Mouse (Mus musculus): Measurements from ENCODE around the gene Nin.

Nin gene

DNA sequence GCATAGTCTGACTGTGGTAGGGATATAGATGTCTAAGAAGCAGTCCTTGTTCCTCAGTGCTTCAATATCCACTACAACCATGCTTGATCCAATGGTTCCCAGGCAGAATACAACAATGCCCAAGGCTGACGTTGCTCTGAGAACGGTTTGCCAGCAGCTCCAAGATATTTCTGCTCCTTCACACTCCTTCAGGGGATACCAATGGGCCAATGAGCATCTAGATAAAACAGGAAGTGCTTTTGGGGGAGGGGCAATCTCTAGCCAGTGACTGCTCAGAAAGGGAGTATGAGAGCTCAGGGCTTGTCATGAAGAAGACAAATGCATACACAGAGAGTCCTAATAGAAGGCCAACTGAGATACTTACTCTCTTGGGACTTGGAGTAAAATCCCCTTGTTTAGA, 6.0 kb upstream of the Nin start:
- DNase-seq (ENCODE audit: extremely low read depth, low read depth, low spot score), result no peak

DNA sequence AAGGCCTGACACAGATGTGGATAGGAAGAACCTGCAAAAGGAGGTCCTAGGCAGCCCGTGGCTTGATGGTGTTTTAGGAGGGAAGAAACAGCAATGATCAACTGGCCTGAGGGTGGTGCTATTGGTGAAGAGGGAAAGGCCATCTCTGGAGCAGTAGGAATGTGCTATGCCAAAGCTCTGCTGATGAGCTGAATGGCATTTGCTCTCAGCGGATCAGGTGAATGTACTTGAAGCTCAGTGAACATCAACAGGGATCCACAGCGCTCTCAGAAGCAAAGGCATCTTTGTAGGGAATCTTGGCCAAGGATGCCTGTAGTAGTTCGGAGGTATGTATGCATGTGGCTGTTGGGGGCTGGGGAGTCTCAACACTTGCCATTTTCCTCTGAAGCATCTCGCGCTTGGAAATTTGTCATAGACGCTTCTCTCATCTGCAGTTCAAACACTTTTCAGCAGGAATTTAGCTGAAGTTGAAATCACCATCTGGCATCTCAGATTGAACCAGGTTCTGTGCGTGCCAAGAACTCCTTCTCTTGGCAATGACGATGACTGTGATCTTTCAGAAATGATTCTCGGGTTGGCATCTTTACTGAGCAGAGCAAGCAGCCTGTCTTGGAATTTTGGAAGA, 5.3 kb upstream of the Nin start:
- DNase-seq (ENCODE audit: extremely low read depth, low read depth, low spot score), result no peak

DNA sequence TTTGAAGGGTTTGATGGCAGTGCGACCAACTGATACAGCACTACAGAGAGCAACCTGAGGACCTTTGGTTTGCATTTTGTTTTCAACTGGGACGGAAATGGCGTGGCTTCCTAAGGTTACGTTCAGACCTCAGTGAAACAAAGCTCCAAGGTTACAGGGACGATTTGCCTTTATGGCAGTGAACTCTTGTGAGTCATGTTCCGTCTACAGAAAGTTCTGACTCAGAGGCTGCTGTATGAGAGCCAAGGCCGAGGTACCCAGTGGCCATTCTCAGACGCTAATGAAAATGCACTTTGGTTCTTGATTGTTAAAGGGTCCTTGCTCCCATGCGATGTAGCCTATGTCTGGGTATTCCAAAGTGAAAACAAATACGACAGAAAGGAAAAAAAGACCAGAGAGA, 3.6 kb upstream of the Nin start:
- DNase-seq (ENCODE audit: extremely low read depth, low read depth, low spot score), result no peak

DNA sequence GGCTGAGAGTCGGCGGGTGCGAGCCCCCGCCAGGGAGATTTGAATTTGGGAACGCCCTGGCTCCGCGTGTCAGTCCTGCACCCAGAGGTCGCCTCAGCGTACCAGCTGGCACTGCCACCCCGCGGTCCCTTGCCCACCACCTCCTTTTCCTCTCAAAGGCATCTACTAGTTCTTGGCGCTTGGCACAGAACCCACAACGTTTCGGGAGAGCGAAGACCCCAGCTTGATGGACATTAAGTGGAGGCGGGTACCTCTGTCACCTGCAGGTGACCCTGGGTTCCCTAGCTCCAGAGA, 1.5 kb downstream of the Nin start:
- no peak for DNase-seq (ENCODE audit: extremely low read depth, low read depth, low spot score)

DNA sequence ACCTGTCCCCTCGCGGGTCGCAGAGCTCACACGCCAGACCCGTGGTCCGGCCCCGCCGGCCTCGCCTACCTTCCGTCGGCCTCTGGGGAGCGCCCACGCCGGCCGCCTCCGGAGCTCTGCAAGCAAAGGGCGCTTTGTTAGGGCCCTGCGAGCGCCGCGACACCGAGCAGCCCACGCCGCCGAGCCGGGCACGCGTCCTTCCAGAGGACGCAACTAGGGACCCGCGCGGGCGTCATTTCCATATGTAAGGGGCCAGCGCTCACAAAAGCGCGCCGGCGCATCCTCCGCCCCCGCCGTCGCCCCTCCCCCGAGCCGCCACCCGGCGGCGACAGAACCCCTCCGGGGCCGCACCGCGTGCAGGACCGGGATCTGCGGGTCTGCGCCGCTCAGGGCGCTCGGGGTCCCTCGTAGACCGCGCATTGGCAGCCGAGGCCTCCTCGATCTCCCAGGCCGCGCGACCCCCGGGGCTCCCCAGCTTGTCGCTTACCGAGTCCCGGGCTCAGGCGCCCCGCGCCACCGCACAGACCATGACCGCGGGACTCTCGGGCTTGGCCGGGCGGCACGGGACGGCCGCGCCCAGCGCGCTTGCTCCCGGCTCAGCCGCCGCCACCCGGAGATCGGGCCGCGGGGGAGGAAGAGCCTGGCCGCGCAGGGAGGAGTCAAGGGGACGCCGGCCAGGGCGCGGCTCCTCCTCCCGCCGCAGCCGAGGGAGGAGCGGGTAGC, 2.0 kb downstream of the Nin start:
- no peak for DNase-seq (ENCODE audit: extremely low read depth, low read depth, low spot score)

DNA sequence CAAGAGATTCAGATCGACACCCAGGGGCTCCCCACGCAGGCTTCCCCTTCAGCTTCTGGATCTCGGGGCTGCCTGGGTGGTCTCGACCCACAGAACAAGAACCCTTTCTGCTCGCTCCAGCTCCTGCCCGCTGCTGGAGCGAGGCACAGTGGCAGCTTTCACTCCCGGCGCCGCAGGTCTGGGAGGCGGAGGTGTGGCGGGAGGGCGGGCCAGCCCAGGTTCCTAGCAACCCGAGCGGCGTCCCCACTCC, 2.5 kb downstream of the Nin start:
- DNase-seq (ENCODE audit: extremely low read depth, low read depth, low spot score), result no peak

DNA sequence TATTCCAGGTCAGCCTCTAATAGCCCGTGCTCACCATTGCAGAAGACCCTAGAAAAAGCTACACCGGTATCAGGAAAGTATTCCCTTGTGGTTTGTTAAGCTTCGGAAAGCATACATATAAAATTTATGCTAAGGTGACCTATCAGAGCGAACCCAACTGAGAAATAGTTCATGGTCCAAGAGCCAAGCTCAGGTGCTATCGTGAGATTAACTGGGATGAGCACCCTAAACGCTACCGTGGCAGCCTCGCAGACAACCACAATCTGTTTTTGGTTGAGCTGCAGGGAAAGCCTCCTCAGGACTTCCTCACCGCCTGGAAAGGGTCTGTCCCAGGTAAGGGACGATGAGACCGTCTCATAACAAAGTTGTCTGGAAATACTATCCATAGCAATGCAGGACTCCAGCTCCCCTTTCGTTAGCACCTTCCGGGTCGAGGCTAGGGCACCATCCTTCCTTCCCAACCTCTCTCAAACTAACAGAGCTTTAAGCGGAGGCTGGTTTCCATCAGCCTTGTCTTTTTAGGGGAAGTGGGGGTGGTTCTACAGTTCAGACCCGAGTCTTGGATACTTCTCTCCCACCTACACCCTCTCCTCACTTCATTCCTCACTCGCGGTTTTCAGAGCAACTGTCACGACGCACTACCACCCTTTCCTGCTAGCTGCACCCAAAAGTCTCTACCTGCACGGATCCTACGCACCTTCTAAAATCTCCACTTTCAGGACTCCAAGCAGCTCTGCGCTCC, 3.0 kb downstream of the Nin start:
- DNase-seq (ENCODE audit: extremely low read depth, low read depth, low spot score), result no peak

DNA sequence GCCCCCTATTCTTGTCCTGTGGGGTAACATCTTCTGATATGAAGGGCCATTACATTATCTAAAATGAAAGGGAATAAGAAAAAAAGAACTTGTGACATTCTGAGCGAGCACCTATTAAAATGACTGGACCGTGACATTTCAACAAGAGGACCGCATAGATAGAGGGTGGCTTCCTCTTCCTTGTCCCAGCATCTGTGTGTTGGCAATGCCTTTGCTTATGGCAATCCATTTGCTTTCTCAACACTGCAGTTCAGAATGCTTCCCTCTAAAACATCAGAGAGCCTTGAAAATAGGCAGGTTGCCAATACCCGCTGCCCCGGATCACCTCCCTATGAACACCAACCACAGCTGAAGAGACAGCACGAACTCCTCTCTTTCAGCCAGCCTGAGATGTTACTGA, 3.6 kb downstream of the Nin start:
- DNase-seq (ENCODE audit: extremely low read depth, low read depth, low spot score), result no peak

DNA sequence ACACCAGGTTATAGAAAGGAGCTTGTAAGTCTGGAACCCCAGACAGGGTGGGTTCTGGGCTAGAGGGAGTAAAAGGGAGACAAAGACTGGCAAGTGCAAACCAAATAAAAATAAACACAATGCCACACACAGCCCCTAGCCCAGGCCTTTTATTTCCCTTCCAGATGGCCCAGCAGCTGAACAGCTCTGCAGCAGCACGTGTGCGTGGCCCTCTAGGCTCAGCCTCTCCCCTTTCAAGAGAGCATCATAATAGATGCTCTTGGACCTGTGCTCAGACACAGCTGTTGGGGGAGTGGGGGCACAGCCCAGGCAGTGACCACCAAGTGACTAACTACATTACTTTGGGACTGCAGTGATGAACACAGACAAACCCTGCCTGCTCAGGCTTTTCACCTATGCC, 5.4 kb downstream of the Nin start:
- no peak for DNase-seq (ENCODE audit: extremely low read depth, low read depth, low spot score)

DNA sequence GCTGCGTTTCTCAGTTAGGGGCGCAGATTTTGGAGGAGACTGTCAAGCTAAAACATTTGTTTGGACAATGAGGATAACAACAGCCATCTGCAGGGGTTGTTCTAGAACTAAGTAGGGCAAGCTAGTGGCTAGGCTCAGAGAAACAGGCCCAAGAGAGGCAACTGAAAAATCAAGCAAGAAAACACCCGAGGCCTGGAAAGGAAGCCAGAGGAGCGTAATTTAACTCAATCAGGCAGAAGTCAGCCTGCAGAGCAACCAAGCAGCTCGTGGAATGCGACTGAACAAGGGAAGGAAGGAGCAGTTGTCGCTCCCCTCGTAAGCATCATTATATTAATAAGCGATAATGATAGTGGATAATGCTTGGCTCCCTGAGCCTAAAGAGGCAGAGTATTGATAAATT, 7.0 kb downstream of the Nin start:
- DNase-seq (ENCODE audit: extremely low read depth, low read depth, low spot score), result no peak

DNA sequence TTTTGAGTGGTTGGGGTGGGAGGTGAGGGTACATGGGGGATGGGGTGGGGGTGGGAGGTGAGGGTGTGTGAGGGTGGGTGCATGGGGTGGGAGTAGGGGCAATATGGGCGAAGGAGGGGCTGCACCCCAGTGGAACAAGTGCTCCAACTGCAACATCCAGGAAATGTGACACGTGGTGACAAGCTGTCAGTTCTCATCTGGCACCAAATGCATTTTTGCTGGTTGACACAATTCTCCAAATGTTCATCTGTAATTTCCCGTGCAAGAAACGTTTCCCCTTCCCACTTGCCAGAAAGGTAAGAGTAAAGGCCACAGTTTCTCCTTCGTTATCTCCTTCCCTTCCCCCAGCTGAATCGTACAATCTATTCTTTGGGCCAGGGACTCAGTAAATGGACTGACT, 7.6 kb downstream of the Nin start:
- DNase-seq (ENCODE audit: extremely low read depth, low read depth, low spot score), result no peak

DNA sequence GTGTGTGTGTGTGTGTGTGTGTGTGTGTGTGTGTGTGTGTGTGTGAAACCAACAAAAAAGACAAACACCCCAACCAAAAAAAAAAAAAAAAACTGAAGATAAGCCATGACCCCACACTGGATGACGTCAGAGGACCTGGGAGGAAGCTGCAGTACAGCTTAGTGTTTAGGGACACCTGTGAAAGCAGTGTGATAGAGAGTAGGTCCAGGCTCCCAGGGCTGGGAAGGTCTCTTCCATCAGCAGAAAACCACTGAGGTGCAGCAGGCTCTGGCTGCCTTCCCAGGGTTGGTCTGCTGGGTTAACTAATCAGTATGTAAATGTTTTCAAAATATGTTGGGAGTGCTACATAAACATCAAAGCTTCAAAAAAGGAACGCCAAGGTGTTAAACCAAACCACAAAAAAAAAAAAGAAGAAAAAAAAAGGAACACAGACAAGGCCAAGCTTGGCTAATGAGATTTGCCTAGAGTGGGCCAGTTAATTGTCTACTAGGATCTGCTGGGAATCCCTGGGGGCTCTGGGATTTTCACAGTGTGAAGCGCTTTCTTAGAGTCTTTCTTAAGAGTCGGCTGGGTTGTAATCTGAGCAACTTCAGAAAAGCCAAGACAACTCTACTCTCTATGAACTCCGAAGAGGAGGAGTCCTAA, 8.6 kb downstream of the Nin start:
- DNase-seq (ENCODE audit: extremely low read depth, low read depth, low spot score), result no peak

DNA sequence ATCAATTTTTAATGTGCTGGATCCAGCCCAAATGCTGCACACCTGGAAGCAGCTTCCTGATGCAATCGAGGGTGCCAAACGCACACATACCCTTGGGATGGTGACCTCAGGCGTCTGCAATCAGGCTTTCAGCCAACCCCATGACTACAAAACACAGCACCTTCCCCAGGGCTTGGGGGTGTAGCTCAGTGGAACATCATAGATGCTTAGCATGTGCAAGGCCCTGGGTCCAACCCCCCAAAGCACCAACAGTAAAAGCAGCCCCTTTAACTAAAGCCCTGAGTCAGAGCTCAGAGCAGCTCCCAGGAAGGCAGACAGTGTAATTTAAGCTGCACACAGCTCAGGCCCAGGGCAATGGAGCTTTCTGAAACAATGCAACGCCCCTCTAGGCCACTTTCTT, 9.3 kb downstream of the Nin start:
- DNase-seq (ENCODE audit: extremely low read depth, low read depth, low spot score), result no peak

DNA sequence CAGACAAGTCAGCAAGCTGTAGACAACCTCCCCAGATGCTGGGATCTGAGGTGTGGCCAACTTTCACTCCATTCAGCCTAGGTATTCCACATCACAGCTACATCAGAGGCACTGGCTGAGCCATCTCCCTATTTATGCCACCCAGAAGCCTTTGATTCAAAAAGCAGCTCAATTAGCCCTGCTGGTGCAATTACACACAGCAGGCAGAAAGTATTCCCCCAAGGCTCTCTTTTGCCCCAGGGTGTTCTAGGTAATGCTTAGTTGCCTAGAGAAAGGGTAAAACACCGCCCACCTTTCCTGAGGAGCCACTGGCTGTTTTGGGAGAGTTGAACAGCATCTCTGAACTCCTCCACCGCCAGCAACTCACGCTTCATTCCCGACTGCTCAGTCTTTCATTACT, 10.3 kb downstream of the Nin start:
- no peak for DNase-seq (ENCODE audit: extremely low read depth, low read depth, low spot score)

DNA sequence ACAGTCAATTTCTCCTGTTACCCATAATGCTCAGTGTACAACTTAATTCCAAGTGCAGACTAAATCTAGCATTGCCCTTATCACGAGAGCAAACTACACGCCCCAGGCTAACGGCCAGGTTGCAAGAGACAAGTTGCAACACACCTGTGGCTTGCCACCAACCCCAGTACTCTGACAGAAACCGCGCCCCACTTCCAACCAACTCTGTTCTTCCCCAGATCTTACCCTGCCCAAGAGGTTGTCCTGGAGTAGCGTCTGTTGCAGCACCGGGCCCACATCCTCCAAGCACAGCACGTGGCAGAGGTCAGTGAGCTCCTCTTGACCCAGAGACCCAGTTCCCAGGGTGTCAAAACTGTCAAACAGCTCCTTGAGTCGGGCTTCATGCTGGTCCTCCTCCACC, 11.1 kb downstream of the Nin start:
- DNase-seq (ENCODE audit: extremely low read depth, low read depth, low spot score), result no peak

DNA sequence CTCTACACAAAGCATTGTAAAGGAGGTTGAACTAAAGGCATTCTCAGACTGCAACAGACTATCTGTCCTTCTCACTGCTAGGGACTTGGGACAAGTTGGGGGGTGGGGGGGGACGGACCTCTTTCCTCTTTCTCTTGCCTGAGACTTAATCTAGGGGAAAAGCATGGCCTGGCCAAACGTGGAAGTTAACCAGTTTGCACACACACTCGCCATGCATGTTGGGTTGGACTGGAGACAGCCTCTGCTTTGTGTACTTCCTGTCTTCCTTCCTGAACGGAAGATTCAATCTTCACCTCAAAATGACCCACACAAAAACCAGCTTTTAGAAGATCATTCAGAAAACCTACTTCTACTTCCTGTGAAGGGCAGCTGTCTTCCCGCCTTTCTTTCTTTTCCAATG, 11.7 kb downstream of the Nin start:
- DNase-seq (ENCODE audit: extremely low read depth, low read depth, low spot score), result no peak

DNA sequence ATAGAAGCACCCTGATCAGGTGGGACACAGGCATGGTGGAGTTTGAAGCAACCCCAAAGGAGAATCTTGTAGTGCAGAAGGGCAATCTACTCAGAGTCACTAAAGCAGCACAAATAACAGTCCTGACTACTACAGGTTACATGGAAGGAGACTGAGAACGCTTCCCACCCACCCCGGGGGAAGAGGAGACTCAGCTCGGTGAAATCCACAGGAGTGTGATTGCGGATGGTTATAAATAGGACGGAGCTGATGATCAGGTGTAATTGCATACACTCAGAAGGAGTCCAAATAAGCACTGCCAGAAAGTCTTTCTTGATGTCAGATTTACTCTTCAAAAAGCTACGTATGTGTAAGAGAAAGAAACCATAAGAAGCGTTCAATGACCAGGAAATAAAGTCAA, 15.6 kb downstream of the Nin start:
- DNase-seq (ENCODE audit: extremely low read depth, low read depth, low spot score), result no peak

DNA sequence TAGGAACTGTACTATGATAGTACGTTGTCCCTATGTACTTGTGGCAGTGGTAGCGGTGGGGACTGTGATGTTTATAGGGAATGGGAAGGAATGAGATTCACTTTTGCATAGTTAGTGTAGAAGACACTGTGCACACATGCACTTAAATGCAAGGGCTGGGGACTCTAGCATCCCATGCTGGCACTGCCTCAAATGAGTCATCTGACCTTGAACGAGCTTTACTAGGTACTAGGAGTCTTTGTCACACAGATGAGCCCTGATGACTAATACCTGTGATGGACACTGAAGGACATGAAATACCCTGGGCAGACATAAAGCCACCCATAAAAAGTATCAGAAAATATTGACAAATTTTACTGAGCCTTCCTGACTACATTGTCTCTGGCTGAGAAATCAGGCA, 16.2 kb downstream of the Nin start:
- no peak for DNase-seq (ENCODE audit: extremely low read depth, low read depth, low spot score)

DNA sequence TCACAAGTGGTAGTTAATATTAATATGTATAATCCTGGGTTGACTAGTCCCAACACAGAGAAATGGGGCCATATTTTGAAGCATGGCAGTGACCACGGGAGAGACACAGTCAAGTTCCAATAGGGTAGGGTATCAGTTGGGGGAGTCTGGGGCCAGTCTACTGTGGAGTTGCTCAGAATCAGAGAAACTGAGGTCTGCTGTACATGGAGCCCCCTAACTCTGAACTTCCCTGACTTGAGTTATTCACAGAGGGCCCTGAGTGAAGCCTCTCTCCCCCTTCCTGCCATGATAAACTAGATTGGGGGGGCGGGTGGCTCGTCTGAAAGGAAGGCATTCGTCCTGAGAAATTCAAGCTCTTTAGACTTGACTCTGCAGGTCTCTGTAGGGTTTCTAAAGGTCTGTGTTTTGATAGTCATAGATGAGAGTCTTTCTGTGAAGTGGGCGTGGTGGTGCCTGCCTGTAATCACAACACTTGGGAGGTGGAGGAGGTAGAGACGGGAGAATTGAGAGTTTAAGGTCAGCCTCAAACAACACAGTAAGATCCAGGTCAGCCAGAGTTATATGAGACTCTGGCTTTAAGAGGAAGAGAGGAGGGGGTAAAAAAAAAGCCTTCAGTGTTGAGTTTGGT, 20.1 kb downstream of the Nin start:
- no peak for DNase-seq (ENCODE audit: extremely low read depth, low read depth, low spot score)

DNA sequence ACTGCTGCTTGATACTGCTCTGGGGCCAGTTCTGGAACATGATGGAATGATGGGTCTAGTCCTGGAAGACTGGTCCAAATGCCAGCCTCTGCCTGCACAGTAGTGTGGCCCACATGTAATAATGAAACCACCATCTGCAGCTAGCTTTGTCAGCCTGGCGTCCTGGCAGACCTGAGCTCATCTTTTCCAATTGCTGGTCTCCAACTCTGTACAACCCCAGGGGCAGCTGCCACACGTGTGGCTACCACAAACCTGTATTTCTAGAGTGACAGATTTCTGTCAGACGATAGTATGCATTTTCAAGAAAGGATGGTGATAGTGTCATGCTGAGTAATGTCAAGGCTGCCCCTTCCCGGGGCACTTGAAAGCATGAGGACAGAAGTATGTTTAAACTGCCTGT, 25.2 kb downstream of the Nin start:
- no peak for DNase-seq (ENCODE audit: extremely low read depth, low read depth, low spot score)

DNA sequence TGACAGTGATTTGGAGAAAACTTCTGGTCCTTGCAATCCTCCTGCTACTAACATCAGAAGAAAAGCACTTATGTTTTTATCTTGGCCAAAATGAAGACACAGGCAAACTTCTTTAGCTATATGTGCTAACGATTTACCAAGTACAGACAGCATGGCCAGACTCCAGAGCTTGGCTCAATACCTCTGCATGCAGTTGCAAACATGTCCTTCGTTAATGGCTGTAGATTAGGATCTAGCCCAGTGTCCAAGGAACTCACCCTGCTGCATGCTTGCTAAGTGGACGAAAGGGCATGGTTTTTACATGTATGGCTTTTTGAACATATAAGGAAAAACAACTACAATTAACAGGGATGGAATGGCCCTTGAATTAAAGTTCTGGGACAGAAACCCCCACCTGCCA, 28.2 kb downstream of the Nin start:
- DNase-seq (ENCODE audit: extremely low read depth, low read depth, low spot score), result peak; percentile 81

DNA sequence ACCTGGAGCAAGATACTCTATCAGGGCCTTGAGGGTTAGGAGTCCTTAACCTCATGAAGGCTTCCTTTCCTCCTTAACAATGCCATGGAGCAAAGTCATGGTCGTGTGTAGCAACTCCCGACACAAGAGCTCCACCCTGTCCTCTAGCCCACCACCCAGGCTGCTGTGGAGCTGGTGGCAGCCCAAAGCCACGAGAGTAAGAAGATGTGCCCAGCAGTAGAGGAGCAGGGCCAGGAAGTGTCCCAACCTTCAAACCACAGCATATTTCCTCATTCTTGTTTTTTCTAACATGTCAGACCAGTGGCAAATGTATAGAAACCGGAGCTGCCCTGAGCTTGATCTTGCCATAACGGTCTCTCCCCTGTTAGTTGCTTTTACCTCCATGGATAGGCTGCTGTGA, 29.3 kb downstream of the Nin start:
- no peak for DNase-seq (ENCODE audit: extremely low read depth, low read depth, low spot score)
